Mouse (Mus musculus) kidney, postnatal 0 days (tissue): ENCODE measurements around the gene Car15. TPM values are rescaled to one million over a fixed set of nuclear protein-coding genes. Genes with fewer than 3 reads are reported as not detected.

ENCODE experiments used
- ATAC-seq: fragments of 200-750 bp; cut with Nextera tagmentation; replicated peaks from 2 replicates; pipeline ENCODE4 v1.8.0; 2017; ENCODE audit warnings: low read depth, moderate number of reproducible peaks, moderate TSS enrichment, moderate library complexity; ENCODE audit not compliant: low FRiP score
- DNase-seq: peaks from one replicate; pipeline ENCODE4 v3.0.0-alpha.2; 2016; ENCODE audit warnings: low spot score
- H3K27ac ChIP-seq: fragments of 300-500 bp; sonication (generic); 2 replicates; pipeline ENCODE4 v1.5.1; 2014; ENCODE audit warnings: mild to moderate bottlenecking
- H3K27me3 ChIP-seq: fragments of 300-500 bp; sonication (generic); 2 replicates; pipeline ENCODE4 v1.6.1; 2014; ENCODE audit warnings: low read length, mixed read lengths; ENCODE audit not compliant: insufficient read depth
- H3K36me3 ChIP-seq: fragments of 300-500 bp; sonication (generic); 2 replicates; pipeline ENCODE4 v1.6.1; 2014; ENCODE audit warnings: low read length, mixed read lengths; ENCODE audit not compliant: insufficient read depth
- H3K4me1 ChIP-seq: fragments of 300-500 bp; sonication (generic); replicated peaks from 2 replicates; pipeline ENCODE4 v1.6.1; 2014; ENCODE audit warnings: antibody characterized with exemption, low read length, mixed read lengths; ENCODE audit not compliant: insufficient read depth
- H3K4me2 ChIP-seq: fragments of 300-500 bp; sonication (generic); 2 replicates; pipeline ENCODE4 v1.6.1; 2014; ENCODE audit warnings: mild to moderate bottlenecking, low read length, moderate library complexity, mixed read lengths
- H3K4me3 ChIP-seq: fragments of 300-500 bp; sonication (generic); replicated peaks from 2 replicates; pipeline ENCODE4 v1.5.1; 2014; ENCODE audit warnings: low read depth, low read length
- H3K9ac ChIP-seq: fragments of 300-500 bp; sonication (generic); 2 replicates; pipeline ENCODE4 v1.6.1; 2014; ENCODE audit warnings: low read depth, low read length
- H3K9me3 ChIP-seq: fragments of 300-500 bp; sonication (generic); replicated peaks from 2 replicates; pipeline ENCODE4 v1.6.1; 2016; ENCODE audit warnings: low read length, inconsistent platforms, mixed read lengths
- CTCF ChIP-seq: IDR thresholded peaks from 2 replicates; pipeline ENCODE4 v1.5.1; 2016; ENCODE audit warnings: antibody characterized with exemption, low read depth, mild to moderate bottlenecking, moderate library complexity
- WGBS: fragments of 180-500 bp; shearing (Covaris S2); extraction: QIAGEN DNeasy Blood & Tissue Kit; methylation state at CpG from one replicate; pipeline ENCODE4 v1.1.7; 2014; 5-methylcytosine and 5-hydroxymethylcytosine counted together
- polyA plus RNA-seq: library from polyadenylated mRNA; unstranded; fragments of >200 nt; fragmentation: Nextera tagmentation; extraction: Ambion mirVana; gene quantifications from 2 replicates; pipeline ENCODE4 v1.2.1, GENCODE M21; 2015

The Car15 gene
- polyA plus RNA-seq, 1 experiment from 2014 or later: 147 TPM

GRCm38 (mm10) chr16:17851331-17851730 lies 13.2 kb upstream of the Car15 start:
- DNase-seq: no peak

GRCm38 (mm10) chr16:17849486-17849885 lies 11.3 kb upstream of the Car15 start:
- 84% methylated on average over 6 of the region's 6 CpGs for WGBS
- Histone ChIP-seq H3K27me3 (no peaks in the 10 kb centered on the region), H3K4me1 (no peaks in the 10 kb centered on the region), H3K27ac (no peak overlapping the region), H3K36me3 (peaks cover 82% of the 10 kb centered on the region), H3K9me3 (no peaks in the 10 kb centered on the region), H3K9ac (no peak overlapping the region), H3K4me2 (no peak overlapping the region), H3K4me3 (no peak overlapping the region)
- DNase-seq: no peak
- TF ChIP-seq CTCF: no peak
- no peak for ATAC-seq

More at GRCm38 (mm10) chr16:17851331-17851730, 13.2 kb upstream of the Car15 start:
- H3K4me3 ChIP-seq: no peak overlapping the region
- H3K4me2 ChIP-seq: no peak overlapping the region
- no peaks in the 10 kb centered on the region for H3K4me1 ChIP-seq
- H3K9ac ChIP-seq: no peak overlapping the region
- 96% methylated on average over 5 of the region's 5 CpGs for WGBS
- H3K9me3 ChIP-seq: no peaks in the 10 kb centered on the region
- ATAC-seq: no peak
- H3K27me3 ChIP-seq: no peaks in the 10 kb centered on the region
- H3K27ac ChIP-seq: no peak overlapping the region
- no peak for TF ChIP-seq CTCF
- H3K36me3 ChIP-seq: peaks cover 75% of the 10 kb centered on the region

- DNase-seq (peak; percentile 77), ATAC-seq (no peak)
- Histone ChIP-seq H3K4me3 (no peak overlapping the region), H3K9ac (no peak overlapping the region), H3K36me3 (peaks cover 84% of the 10 kb centered on the region), H3K27me3 (no peaks in the 10 kb centered on the region), H3K4me1 (no peaks in the 10 kb centered on the region), H3K27ac (no peak overlapping the region), H3K9me3 (no peaks in the 10 kb centered on the region), H3K4me2 (no peak overlapping the region)
- 23% methylated on average over 1 of the region's 1 CpGs for WGBS
- peak; percentile 85 for TF ChIP-seq CTCF
These were observed 10.8 kb upstream of the Car15 start for GRCm38 (mm10) chr16:17848928-17849327.

- WGBS: 93% methylated on average over 6 of the region's 6 CpGs
- no peak for TF ChIP-seq CTCF
- H3K4me1 ChIP-seq: no peaks in the 10 kb centered on the region
- no peak overlapping the region for H3K27ac ChIP-seq
- H3K9me3 ChIP-seq: no peaks in the 10 kb centered on the region
- ATAC-seq (no peak), DNase-seq (no peak)
- H3K9ac ChIP-seq: no peak overlapping the region
- no peak overlapping the region for H3K4me3 ChIP-seq
- no peak overlapping the region for H3K4me2 ChIP-seq
- no peaks in the 10 kb centered on the region for H3K27me3 ChIP-seq
- peaks cover 85% of the 10 kb centered on the region for H3K36me3 ChIP-seq
These were observed 10.3 kb upstream of the Car15 start for GRCm38 (mm10) chr16:17848431-17848830.

- no peak overlapping the region for H3K27ac ChIP-seq
- H3K4me3 ChIP-seq: no peak overlapping the region
- ATAC-seq (no peak), DNase-seq (no peak)
- no peak overlapping the region for H3K4me2 ChIP-seq
- H3K27me3 ChIP-seq: no peaks in the 10 kb centered on the region
- H3K4me1 ChIP-seq: no peaks in the 10 kb centered on the region
- no peaks in the 10 kb centered on the region for H3K9me3 ChIP-seq
- peaks cover 75% of the 10 kb centered on the region for H3K36me3 ChIP-seq
- no peak for TF ChIP-seq CTCF
- H3K9ac ChIP-seq: no peak overlapping the region
- 84% methylated on average over 10 of the region's 10 CpGs for WGBS
These were observed 5.7 kb upstream of the Car15 start for GRCm38 (mm10) chr16:17843701-17844365.

- H3K9me3 ChIP-seq: no peaks in the 10 kb centered on the region
- H3K27ac ChIP-seq: no peak overlapping the region
- no peak for TF ChIP-seq CTCF
- ATAC-seq: no peak
- no peaks in the 10 kb centered on the region for H3K4me1 ChIP-seq
- no peak for DNase-seq
- no peaks in the 10 kb centered on the region for H3K27me3 ChIP-seq
- no peak overlapping the region for H3K4me2 ChIP-seq
- WGBS: 91% methylated on average over 7 of the region's 7 CpGs
- no peak overlapping the region for H3K4me3 ChIP-seq
- H3K9ac ChIP-seq: no peak overlapping the region
- peaks cover 65% of the 10 kb centered on the region for H3K36me3 ChIP-seq
These were observed 4.3 kb upstream of the Car15 start for GRCm38 (mm10) chr16:17842437-17842836.

GRCm38 (mm10) chr16:17839976-17840375 lies 1.8 kb upstream of the Car15 start:
- Histone ChIP-seq H3K4me2 (no peak overlapping the region), H3K4me1 (no peaks in the 10 kb centered on the region), H3K36me3 (peaks cover 41% of the 10 kb centered on the region), H3K27me3 (peaks cover 7% of the 10 kb centered on the region; the same call in 1 of the 2 replicates), H3K9me3 (no peaks in the 10 kb centered on the region), H3K9ac (no peak overlapping the region), H3K4me3 (no peak overlapping the region), H3K27ac (no peak overlapping the region)
- DNase-seq: no peak
- 76% methylated on average over 4 of the region's 4 CpGs for WGBS
- no peak for TF ChIP-seq CTCF
- ATAC-seq: no peak
